Mouse (Mus musculus): ENCODE data around the gene Glt1d1.

Gene Glt1d1

GRCm38 (mm10) chr5:127632167-127633145, at the start of gene Glt1d1, which contains the start of gene Slc15a4:
Gene Glt1d1, plus strand, starts transcription at chr5:127632262.
Gene Slc15a4, minus strand, starts transcription at chr5:127632897.
- no peak for DNase-seq (ENCODE audit: low read depth in 1 of 2, low spot score in 2 of 2)

DNA sequence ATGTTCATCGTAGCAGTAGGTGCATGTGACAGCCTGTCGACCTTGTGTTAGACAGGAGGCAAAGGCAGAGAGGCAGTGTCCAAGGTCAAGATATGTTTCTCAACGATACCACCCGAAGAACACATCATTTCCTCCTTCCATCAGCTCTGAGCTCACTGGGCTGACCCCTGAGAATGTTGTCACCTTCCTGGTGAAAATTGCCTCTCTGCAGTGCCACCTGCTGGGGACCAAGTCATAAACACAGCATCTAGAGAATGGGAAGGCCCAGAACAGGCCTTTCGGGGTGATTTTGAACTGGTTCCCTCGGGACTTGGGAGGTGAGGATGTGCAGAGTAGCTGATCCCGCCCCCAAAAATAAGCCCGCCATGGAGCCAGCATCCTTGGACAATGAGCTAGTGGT, 48.4 kb upstream of the Glt1d1 start:
- DNase-seq (ENCODE audit: low read depth in 1 of 2, low spot score in 2 of 2), result no peak

DNA sequence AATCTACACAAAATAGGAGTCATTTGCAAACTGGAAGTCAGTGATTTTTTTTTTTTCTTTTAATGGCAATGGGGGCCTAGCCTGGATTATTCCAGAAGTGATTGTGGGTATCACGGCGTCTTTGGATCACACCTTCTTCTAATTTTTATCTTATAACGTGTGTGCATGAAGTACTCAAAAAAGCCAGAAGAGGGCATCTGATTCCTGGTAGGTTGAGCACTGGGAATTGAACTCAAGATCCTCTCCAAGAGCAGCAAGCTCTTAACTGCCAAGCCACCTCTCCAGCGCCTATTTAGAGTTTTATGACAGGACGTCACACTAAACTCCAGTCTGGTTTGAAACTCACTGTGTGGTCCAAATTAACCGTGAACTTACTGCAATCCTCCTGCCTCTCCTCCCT, 44.2 kb upstream of the Glt1d1 start:
- no peak for DNase-seq (ENCODE audit: low read depth in 1 of 2, low spot score in 2 of 2)

DNA sequence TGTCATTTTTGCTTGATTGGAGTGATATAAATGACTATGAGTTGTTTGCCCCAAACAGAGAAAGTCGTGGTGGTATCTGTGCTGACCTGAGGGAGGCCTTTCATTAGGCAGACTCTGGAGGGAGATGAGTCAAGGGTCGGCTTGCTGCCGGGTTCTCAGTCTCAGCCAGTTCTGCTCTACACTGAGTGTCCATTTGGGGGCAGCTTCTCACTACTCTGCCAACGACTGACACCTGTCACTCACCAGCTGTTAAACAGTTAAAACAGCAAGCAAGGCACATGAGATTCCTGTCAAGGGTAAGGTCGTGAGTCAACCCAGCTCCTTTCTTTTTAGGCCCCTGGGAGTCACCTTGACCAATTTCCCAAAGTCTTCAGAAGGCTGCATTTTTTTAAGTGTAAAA, 39.7 kb upstream of the Glt1d1 start:
- no peak for DNase-seq (ENCODE audit: low read depth in 1 of 2, low spot score in 2 of 2)

GRCm38 (mm10) chr5:127592854-127593253, 39.2 kb upstream of the Glt1d1 start:
- no peak for DNase-seq (ENCODE audit: low read depth in 1 of 2, low spot score in 2 of 2)

GRCm38 (mm10) chr5:127595676-127596075, 36.4 kb upstream of the Glt1d1 start:
- no peak for DNase-seq (ENCODE audit: low read depth in 1 of 2, low spot score in 2 of 2)

- DNase-seq (ENCODE audit: low read depth in 1 of 2, low spot score in 2 of 2), result no peak
These were observed 35.2 kb upstream of the Glt1d1 start for GRCm38 (mm10) chr5:127596862-127597261.

- no peak for DNase-seq (ENCODE audit: low read depth in 1 of 2, low spot score in 2 of 2)
These were observed 29.1 kb upstream of the Glt1d1 start for GRCm38 (mm10) chr5:127602996-127603395.

DNA sequence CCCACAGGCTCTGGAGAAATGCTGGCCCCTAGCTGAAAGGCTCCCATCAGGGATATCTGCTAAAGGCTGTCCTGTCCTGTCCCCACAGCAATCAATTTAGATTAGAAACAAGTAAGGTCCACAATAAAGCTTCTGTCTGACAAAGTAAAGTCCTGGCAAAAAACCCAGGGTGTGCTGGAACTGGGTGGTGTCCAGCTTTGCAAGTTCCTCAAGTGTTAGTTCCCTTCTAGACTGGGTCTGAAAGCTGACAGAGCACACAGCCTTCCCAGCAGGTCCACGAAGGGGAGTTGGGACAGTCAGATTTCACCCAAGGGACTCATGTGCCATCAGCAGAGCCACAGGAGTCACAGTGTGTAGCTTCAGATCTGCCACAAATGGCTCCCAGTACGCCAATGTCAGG, 24.6 kb upstream of the Glt1d1 start:
- DNase-seq (ENCODE audit: low read depth in 1 of 2, low spot score in 2 of 2), result no peak

- DNase-seq (ENCODE audit: low read depth in 1 of 2, low spot score in 2 of 2), result no peak
These were observed 22.8 kb upstream of the Glt1d1 start for GRCm38 (mm10) chr5:127609191-127609714.

DNA sequence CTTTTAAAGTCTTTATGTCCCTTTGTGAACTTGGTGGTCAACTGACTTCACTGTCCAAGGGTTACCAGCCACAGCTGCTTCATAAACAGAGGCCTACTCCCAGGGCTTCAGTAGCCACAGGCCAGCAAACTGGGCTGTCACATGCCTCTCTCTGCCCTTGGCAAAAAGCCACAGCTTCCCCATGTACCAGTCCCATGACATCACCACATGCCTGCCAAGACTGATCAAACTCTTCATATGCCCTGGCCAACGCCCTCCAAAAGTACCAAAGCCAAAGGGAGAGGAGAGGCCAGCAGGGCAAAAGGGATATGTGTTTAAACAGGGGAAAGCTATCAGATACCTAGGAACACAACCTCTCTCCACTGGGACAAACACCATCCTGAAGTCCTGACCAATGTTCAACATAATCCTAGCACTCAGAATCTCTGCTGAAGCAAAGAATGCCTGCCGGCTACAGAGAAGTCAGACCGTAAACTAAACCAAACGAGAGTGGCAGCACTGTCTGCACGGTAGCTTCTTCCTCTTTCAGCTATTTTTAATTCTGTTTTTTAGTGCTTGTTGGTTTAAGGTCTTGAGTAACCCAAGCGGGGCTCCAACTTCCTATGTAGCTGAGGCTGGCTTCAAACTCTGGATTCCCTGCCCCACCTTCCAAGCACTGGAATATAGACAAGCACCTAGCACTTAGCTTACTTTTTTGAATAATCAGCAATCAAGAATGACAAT, 21.1 kb upstream of the Glt1d1 start:
- DNase-seq (ENCODE audit: low read depth in 1 of 2, low spot score in 2 of 2), result peak; percentile 79 to 86

GRCm38 (mm10) chr5:127611881-127612280, 20.2 kb upstream of the Glt1d1 start:
- no peak for DNase-seq (ENCODE audit: low read depth in 1 of 2, low spot score in 2 of 2)

DNA sequence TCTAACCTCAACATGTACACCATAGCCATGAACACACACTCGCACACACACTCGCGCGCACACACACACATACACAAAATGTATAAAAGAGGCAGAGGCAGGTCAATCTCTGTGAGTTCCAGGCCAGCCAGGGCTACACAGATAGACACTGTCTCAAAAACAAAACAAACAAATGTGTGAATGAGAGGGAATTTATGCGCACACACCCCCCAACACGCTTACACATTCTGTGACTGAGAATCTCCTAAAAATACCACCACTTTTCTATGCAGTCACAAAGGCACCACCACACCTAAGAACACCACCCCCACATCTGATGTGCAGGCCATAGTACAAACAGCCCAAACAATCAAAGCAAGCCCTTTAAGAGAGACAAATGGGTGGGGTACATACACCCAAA, 19.7 kb upstream of the Glt1d1 start:
- no peak for DNase-seq (ENCODE audit: low read depth in 1 of 2, low spot score in 2 of 2)

DNA sequence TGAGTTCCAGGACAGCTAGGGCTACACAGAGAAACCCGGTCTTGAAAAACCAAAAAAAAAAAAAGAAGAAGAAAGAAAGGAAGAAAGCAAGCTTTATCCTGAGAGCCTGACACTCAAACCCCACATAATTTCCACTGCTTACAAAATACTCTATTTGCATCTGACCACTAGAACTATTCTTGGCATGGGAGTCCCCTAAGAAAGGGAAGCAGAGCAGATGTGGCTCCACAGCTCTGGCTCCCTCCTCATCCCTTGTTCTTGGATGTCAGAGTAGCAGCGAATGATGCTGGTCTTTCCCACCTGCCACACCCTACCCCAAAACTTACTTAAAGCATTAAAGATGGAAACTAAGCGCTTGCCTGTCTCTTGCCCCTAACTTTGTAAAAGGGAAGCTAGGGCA, 16.6 kb upstream of the Glt1d1 start:
- DNase-seq (ENCODE audit: low read depth in 1 of 2, low spot score in 2 of 2), result peak in 1 of 2 experiments; percentile 59

GRCm38 (mm10) chr5:127616151-127616550, 15.9 kb upstream of the Glt1d1 start:
- DNase-seq (ENCODE audit: low read depth in 1 of 2, low spot score in 2 of 2), result no peak

GRCm38 (mm10) chr5:127616884-127617635, 15.0 kb upstream of the Glt1d1 start:
- DNase-seq (ENCODE audit: low read depth in 1 of 2, low spot score in 2 of 2), result peak; percentile 97 to 99

DNA sequence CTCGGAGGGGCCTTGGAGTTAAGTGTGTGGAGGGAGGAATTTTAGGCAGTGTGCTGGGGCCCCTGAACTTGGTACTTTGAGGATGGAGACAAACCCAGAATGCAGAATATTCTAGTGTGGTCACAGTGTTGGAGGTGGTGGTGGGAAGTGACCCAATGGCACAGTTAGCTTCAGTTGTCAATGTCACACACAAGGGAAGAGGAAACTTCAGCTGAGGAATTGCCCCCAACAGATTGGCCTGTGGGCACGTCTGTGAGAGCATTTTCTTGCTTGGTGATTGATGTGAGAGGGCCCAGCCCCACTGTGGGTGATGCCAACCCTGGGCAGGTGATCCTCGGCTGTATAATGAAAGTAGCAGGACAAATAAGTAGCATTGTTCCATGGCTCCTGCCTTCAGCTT, 13.2 kb upstream of the Glt1d1 start:
- DNase-seq (ENCODE audit: low read depth in 1 of 2, low spot score in 2 of 2), result no peak

DNA sequence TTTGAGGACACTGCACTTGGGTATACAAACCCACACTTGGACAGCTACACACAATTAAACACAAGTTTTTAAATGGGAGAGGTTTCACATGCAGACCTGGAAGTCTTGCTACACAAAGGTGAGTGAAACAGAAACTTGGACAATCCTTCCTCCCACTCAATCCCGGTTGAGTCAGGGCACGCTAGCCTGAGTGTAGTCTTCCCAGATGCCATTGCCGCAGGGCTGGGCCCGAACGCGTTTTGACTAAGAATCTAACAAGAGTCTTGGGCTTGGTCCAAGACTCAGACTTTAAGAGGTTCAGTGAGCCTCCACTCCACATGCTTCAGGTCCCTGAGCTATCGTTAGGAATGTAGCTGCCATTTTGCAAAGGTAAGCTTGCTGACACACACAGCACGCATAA, 11.7 kb upstream of the Glt1d1 start:
- DNase-seq (ENCODE audit: low read depth in 1 of 2, low spot score in 2 of 2), result no peak

DNA sequence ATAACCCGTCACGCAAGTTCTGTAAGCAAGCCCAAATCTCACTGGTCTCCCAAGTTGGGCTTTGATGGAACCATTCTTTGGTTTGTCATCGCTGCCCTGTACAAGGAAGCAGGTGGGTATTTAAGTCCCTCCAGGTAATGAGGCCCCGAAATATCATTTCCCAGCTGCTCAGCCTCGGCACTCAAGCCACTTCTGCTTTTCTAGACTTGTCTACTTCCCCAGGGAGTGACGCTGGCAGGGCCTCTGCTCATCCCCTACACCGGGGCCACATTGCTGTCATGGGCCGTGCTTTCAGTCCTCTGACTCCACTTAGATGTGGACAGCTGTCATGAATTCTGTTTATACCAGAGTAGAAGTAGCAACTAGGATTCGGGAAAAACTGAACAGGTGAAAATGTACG, 11.0 kb upstream of the Glt1d1 start:
- DNase-seq (ENCODE audit: low read depth in 1 of 2, low spot score in 2 of 2), result peak in 1 of 2 experiments; percentile 56

DNA sequence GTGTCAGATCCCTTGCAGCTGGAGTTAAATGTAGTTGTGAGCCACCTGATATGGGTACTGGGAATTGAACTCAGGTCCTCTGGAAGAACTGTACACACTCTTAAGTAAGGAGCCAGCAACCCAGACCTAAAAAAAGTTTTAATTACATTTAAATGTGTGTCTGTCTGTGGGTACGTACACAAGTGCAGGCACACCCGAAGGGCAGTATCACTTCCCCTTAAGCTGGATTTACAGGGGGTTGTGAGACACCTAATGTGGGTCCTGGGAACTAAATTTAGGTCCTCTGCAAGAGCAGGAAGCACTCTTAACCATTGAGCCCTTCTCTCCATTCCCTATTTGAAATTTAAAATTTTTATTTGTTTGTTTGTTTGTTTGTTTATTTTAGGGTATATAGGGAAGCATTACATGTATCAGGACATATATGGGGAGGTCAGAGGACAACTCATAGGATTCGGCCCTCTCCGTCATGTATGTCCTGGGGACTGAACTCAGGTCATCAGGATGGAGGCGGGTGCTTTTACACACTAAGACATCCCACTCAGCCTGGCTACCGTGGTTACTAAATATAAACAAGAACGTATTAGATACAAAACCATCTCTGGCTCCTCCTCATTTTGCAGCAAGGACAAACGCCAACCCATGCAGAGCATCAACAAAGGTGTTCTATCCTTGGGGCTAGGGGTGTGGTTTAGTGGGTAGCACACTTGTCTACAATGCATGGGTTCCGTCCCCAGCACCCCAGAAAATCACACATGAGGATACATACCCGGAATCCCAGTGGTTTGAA, 7.4 kb upstream of the Glt1d1 start:
- DNase-seq (ENCODE audit: low read depth in 1 of 2, low spot score in 2 of 2), result no peak
